In the genomic region with DNA sequence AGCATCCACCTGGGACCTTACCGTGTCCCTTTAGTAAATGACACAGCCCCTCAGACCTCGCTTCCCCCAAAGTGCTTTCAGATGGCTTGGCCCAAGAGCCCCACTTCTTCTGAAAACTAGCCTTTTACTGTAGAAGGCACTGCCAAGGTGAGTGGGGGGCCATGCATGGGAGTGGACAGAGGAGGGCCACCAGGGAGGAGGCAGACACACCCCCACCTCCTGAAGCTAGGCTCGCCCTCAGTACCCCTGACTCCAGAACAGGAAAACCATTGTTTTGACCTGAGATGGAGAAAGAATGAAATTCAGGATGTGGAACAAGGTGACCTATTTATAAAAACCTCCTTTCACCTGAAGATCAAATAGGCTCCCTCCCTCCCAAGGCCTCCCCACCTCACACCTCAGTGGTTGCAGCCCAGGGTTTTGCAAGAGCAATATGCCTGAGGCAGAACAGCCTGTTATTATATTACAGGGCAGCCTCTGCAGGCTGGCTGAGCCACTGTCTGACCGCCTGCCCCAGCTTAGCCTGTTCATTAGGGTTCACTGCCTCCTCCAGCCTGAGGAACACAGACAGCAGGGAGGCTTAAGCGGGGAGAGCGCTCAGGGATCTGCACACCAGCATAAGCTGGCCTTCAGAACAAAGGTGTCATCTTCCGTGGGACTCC, we compare ENCODE assay signal across 15 mouse cellular contexts. TPM values are rescaled to one million over a fixed set of nuclear protein-coding genes. Genes with fewer than 3 reads are reported as not detected.
DNase-seq lines count a peak whose midpoint lies in the region; ATAC-seq and TF ChIP-seq lines count a peak whose summit lies in the region.
"Had no signal": no experiment of that assay in that cellular context is flagged by ENCODE, and none has a peak within 500 bp of the region (broad histone marks: within the 10 kb centered on the region; RNA-seq: fewer than 3 reads in every experiment).

No protein-coding gene starts in this region.

- 0 out of 2 replicates have a peak overlapping the region, but pooled peaks have one; percentile 20 for H3K27ac ChIP-seq in hindbrain, embryonic 14.5 days
- H3K27ac ChIP-seq in limb, embryonic 12.5 days: peak overlapping the region; percentile 90
- no peak overlapping the region for H3K27ac ChIP-seq in gastrocnemius, adult 2 months
- H3K27ac ChIP-seq: left cerebral cortex, adult 2 months; liver, embryonic 14.5 days had no signal

- ATAC-seq in Patski: peak; percentile 60
- ATAC-seq in hindbrain, embryonic 14.5 days (ENCODE audit: low FRiP score): no peak
- ATAC-seq in limb, embryonic 12.5 days (ENCODE audit: insufficient number of reproducible peaks, insufficient read depth, low FRiP score, low TSS enrichment, low read depth): peak; percentile 73

- peaks cover 8% of the 10 kb centered on the region; the same call in 1 of the 2 replicates for H3K4me1 ChIP-seq in hindbrain, embryonic 14.5 days (replicated peaks; ENCODE audit: control insufficient read depth, insufficient read depth, low read length)
- peaks cover 89% of the 10 kb centered on the region for H3K4me1 ChIP-seq in limb, embryonic 12.5 days (replicated peaks)

- no peak overlapping the region for H3K9ac ChIP-seq in hindbrain, embryonic 14.5 days
- H3K9ac ChIP-seq in limb, embryonic 12.5 days (replicated peaks): peak overlapping the region; percentile 5; the same call in 1 of the 2 replicates
- H3K9ac ChIP-seq: heart, embryonic 12.5 days; liver, embryonic 14.5 days had no signal

- no peaks in the 10 kb centered on the region for H3K36me3 ChIP-seq in hindbrain, embryonic 14.5 days (replicated peaks; ENCODE audit: control insufficient read depth, insufficient read depth)
- no peaks in the 10 kb centered on the region for H3K36me3 ChIP-seq in limb, embryonic 12.5 days
- H3K36me3 ChIP-seq: heart, embryonic 12.5 days had no signal

- 74% methylated on average over 7 of the region's 7 CpGs for WGBS in hindbrain, embryonic 14.5 days
- WGBS in limb, embryonic 12.5 days: 44% methylated on average over 7 of the region's 7 CpGs

- no peak for TF ChIP-seq CTCF in Patski (IDR thresholded peaks at IDR 0.05)
- TF ChIP-seq CTCF in gastrocnemius, adult 2 months (IDR thresholded peaks at IDR 0.05): no peak

- no peak overlapping the region for H3K4me2 ChIP-seq in hindbrain, embryonic 14.5 days (replicated peaks)
- H3K4me2 ChIP-seq in limb, embryonic 12.5 days: peak overlapping the region; percentile 15; the same call in 1 of the 2 replicates
- H3K4me2 ChIP-seq: heart, embryonic 12.5 days had no signal

- in situ Hi-C loops in Patski (cut with MboI; ENCODE audit: low pct_unique_long_range_greater_than_20kb): no loop called here

- intact Hi-C loops in gastrocnemius, adult 2 months (cut with DNase I): no loop called here

- H3K27me3 ChIP-seq in Patski: no peaks in the 10 kb centered on the region
- no peaks in the 10 kb centered on the region for H3K27me3 ChIP-seq in hindbrain, embryonic 14.5 days (ENCODE audit: control insufficient read depth, insufficient read depth, low read length)
- no peaks in the 10 kb centered on the region for H3K27me3 ChIP-seq in limb, embryonic 12.5 days

- H3K4me3 ChIP-seq in hindbrain, embryonic 14.5 days (replicated peaks; ENCODE audit: low read length): no peak overlapping the region
- H3K4me3 ChIP-seq in limb, embryonic 12.5 days (replicated peaks): no peak overlapping the region
- H3K4me3 ChIP-seq in gastrocnemius, adult 2 months: no peak overlapping the region
- H3K4me3 ChIP-seq: erythroblast, embryonic 14.5 days; heart, embryonic 12.5 days; left cerebral cortex, adult 2 months had no signal

- DNase-seq in kidney, adult 11 months: peak; percentile 41
- no peak for DNase-seq in kidney, adult 18-20 months
- DNase-seq in Patski (ENCODE audit: low read depth, low spot score): no peak
- DNase-seq in hindbrain, embryonic 14.5 days (ENCODE audit: low spot score): no peak
- no peak for DNase-seq in gastrocnemius, postnatal 10 days
- no peak for DNase-seq in gastrocnemius, adult 2 months
- DNase-seq: adrenal gland, adult 2 months; cerebellum, postnatal 14 days; gastrocnemius, postnatal 14 days; thymus, postnatal 4 days had no signal

- POLR2A ChIA-PET in Patski (lab: Charles Lee): no interaction called here

- CTCF ChIA-PET in Patski (lab: Charles Lee): no interaction called here

- no peaks in the 10 kb centered on the region for H3K9me3 ChIP-seq in hindbrain, embryonic 14.5 days (ENCODE audit: control insufficient read depth, low read length)
- no peaks in the 10 kb centered on the region for H3K9me3 ChIP-seq in limb, embryonic 12.5 days
- H3K9me3 ChIP-seq: heart, embryonic 12.5 days had no signal

RNA-seq across cellular contexts. Expression of a gene that starts 41.0 kb away (rescaled TPM):
- 23.3 TPM for polyA plus RNA-seq in Patski (2021)
- polyA plus RNA-seq in hindbrain, embryonic 14.5 days (2014; fragmentation: Nextera tagmentation; extraction: Ambion mirVana): 7.0 and 7.2 TPM in 2 replicates
- polyA plus RNA-seq in limb, embryonic 12.5 days (2016; fragmentation: Nextera tagmentation; extraction: Ambion mirVana): 17.7 and 19.1 TPM in 2 replicates
- 10 to 100 TPM; 18.9 to 21.1 TPM for total RNA-seq in gastrocnemius, postnatal 10 days (2021)
- 10 to 100 TPM in 1 of 2 experiments, 1 to 10 TPM in 1; 5.5 to 16.1 TPM for total RNA-seq in gastrocnemius, adult 2 months (2021)
- polyA plus RNA-seq: erythroblast, embryonic 14.5 days had no signal
